Mouse (Mus musculus) brown adipose tissue, adult 24 weeks (tissue): Measurements from ENCODE around the gene Ugt1a7c. TPM values are rescaled to one million over a fixed set of nuclear protein-coding genes. Genes with fewer than 3 reads are reported as not detected.

Source experiments
- H3K27ac ChIP-seq: fragments of 200-500 bp; replicated peaks from 2 replicates; pipeline ENCODE4 v1.5.1; 2012; ENCODE audit warnings: low read depth, mild to moderate bottlenecking, low read length
- H3K4me1 ChIP-seq: fragments of 200-500 bp; 2 replicates; pipeline ENCODE4 v1.6.1; 2012; ENCODE audit warnings: low read length, mixed read lengths; ENCODE audit not compliant: control insufficient read depth, insufficient read depth, insufficient read length
- H3K4me3 ChIP-seq: fragments of 200-500 bp; 2 replicates; pipeline ENCODE4 v1.5.1; 2012; ENCODE audit warnings: low read depth, mild to moderate bottlenecking, low read length, moderate library complexity; ENCODE audit not compliant: insufficient read depth
- polyA plus RNA-seq: library from polyadenylated mRNA; stranded (reverse); fragments of >200 nt; gene quantifications from 2 replicates; pipeline ENCODE4 v1.2.4, GENCODE M21; 2012; ENCODE audit not compliant: missing spikeins, insufficient read depth, insufficient read length

Gene Ugt1a7c
- polyA plus RNA-seq, 1 experiment = 1.5 TPM

- no peak overlapping the region for H3K4me3 ChIP-seq
- no peaks in the 10 kb centered on the region for H3K4me1 ChIP-seq
- H3K27ac ChIP-seq = no peak overlapping the region
These were observed 153.8 kb downstream of the Ugt1a7c start for GRCm38 (mm10) chr1:88248658-88249057.

- no peaks in the 10 kb centered on the region for H3K4me1 ChIP-seq
- H3K27ac ChIP-seq = no peak overlapping the region
- no peak overlapping the region for H3K4me3 ChIP-seq
These were observed 154.7 kb downstream of the Ugt1a7c start for GRCm38 (mm10) chr1:88249596-88249995.

- Histone ChIP-seq H3K4me3 (no peak overlapping the region), H3K4me1 (no peaks in the 10 kb centered on the region), H3K27ac (no peak overlapping the region)
These were observed 155.2 kb downstream of the Ugt1a7c start for GRCm38 (mm10) chr1:88250023-88250422.

GRCm38 (mm10) chr1:88253106-88253505 lies 158.2 kb downstream of the Ugt1a7c start:
- Histone ChIP-seq H3K4me1 (no peaks in the 10 kb centered on the region), H3K27ac (no peak overlapping the region), H3K4me3 (no peak overlapping the region)

GRCm38 (mm10) chr1:88253540-88253939 lies 158.7 kb downstream of the Ugt1a7c start:
- Histone ChIP-seq H3K4me3 (no peak overlapping the region), H3K4me1 (no peaks in the 10 kb centered on the region), H3K27ac (no peak overlapping the region)

GRCm38 (mm10) chr1:88254793-88255465 lies 160.1 kb downstream of the Ugt1a7c start:
- Histone ChIP-seq H3K4me3 (no peak overlapping the region), H3K27ac (no peak overlapping the region), H3K4me1 (no peaks in the 10 kb centered on the region)

- Histone ChIP-seq H3K27ac (no peak overlapping the region), H3K4me3 (no peak overlapping the region)
These were observed 160.6 kb downstream of the Ugt1a7c start for GRCm38 (mm10) chr1:88255466-88255857.

GRCm38 (mm10) chr1:88255989-88256754 lies 161.3 kb downstream of the Ugt1a7c start:
- 0 out of 2 replicates have a peak, but pooled peaks cover 2% of the 10 kb centered on the region for H3K4me1 ChIP-seq
- H3K4me3 ChIP-seq = no peak overlapping the region
- H3K27ac ChIP-seq = no peak overlapping the region

More at GRCm38 (mm10) chr1:88255466-88255857, 160.6 kb downstream of the Ugt1a7c start:
- 0 out of 2 replicates have a peak, but pooled peaks cover 2% of the 10 kb centered on the region for H3K4me1 ChIP-seq

- H3K27ac ChIP-seq = no peak overlapping the region
- H3K4me3 ChIP-seq = no peak overlapping the region
- H3K4me1 ChIP-seq = 0 out of 2 replicates have a peak, but pooled peaks cover 2% of the 10 kb centered on the region
These were observed 162.2 kb downstream of the Ugt1a7c start for GRCm38 (mm10) chr1:88256886-88257663.

GRCm38 (mm10) chr1:88257681-88258080 lies 162.8 kb downstream of the Ugt1a7c start:
- Histone ChIP-seq H3K4me1 (0 out of 2 replicates have a peak, but pooled peaks cover 2% of the 10 kb centered on the region), H3K27ac (no peak overlapping the region), H3K4me3 (no peak overlapping the region)

- Histone ChIP-seq H3K4me1 (0 out of 2 replicates have a peak, but pooled peaks cover 2% of the 10 kb centered on the region), H3K27ac (no peak overlapping the region)
These were observed 163.5 kb downstream of the Ugt1a7c start for GRCm38 (mm10) chr1:88258361-88258760.

GRCm38 (mm10) chr1:88258881-88259642 lies 164.2 kb downstream of the Ugt1a7c start:
- Histone ChIP-seq H3K4me1 (0 out of 2 replicates have a peak, but pooled peaks cover 2% of the 10 kb centered on the region), H3K27ac (no peak overlapping the region), H3K4me3 (no peak overlapping the region)

More at GRCm38 (mm10) chr1:88258361-88258760, 163.5 kb downstream of the Ugt1a7c start:
- no peak overlapping the region for H3K4me3 ChIP-seq

- H3K4me3 ChIP-seq = no peak overlapping the region
- no peak overlapping the region for H3K27ac ChIP-seq
- H3K4me1 ChIP-seq = 0 out of 2 replicates have a peak, but pooled peaks cover 2% of the 10 kb centered on the region
These were observed 164.8 kb downstream of the Ugt1a7c start for GRCm38 (mm10) chr1:88259643-88260024.

GRCm38 (mm10) chr1:88260114-88260513 lies 165.3 kb downstream of the Ugt1a7c start:
- H3K4me1 ChIP-seq = 0 out of 2 replicates have a peak, but pooled peaks cover 2% of the 10 kb centered on the region
- no peak overlapping the region for H3K4me3 ChIP-seq
- no peak overlapping the region for H3K27ac ChIP-seq
